Mouse (Mus musculus): ENCODE results near the gene Gm21800.
"Not testable (repeated sequence)": the region's sequence is repeated elsewhere in the genome, so short reads cannot be mapped to it uniquely, and the experiment has no call there.

Gene Gm21800

GRCm38 (mm10) chrY:41406198-41406597 lies at the start of gene Gm21800:
TSS of gene Gm21800 (plus strand) at chrY:41406498.
- DNase-seq (ENCODE audit: low spot score in 2 of 2): not testable (repeated sequence)
